Mouse (Mus musculus) E14TG2a.4 (cell line): ENCODE data around the gene Syvn1.

Experiments used
- H3K27me3 ChIP-seq: 2 replicates; pipeline ENCODE4 v1.6.1; 2014; ENCODE audit warnings: low read length, control low read depth; ENCODE audit not compliant: insufficient read depth
- H3K36me3 ChIP-seq: 2 replicates; pipeline ENCODE4 v1.6.1; 2014; ENCODE audit warnings: low read length, control low read depth; ENCODE audit not compliant: insufficient read depth
- H3K4me1 ChIP-seq: replicated peaks from 2 replicates; pipeline ENCODE4 v1.6.1; 2014; ENCODE audit warnings: low read depth, low read length, control low read depth
- H3K4me3 ChIP-seq: replicated peaks from 2 replicates; pipeline ENCODE4 v1.5.1; 2014; ENCODE audit warnings: mild to moderate bottlenecking, low read length
- H3K9me3 ChIP-seq: 2 replicates; pipeline ENCODE4 v1.6.1; 2014; ENCODE audit warnings: low read length, control low read depth
- CTCF ChIP-seq: conservative IDR thresholded peaks from 2 replicates; pipeline ENCODE4 v1.5.1; 2014; ENCODE audit warnings: low read length
- NANOG ChIP-seq: IDR thresholded peaks from 2 replicates; pipeline ENCODE4 v1.6.1; 2014; ENCODE audit warnings: borderline replicate concordance, low read length, mixed read lengths
- POU5F1 ChIP-seq: IDR thresholded peaks from 2 replicates; pipeline ENCODE4 v1.6.1; 2014; ENCODE audit warnings: low read length, borderline replicate concordance

Syvn1 gene

DNA sequence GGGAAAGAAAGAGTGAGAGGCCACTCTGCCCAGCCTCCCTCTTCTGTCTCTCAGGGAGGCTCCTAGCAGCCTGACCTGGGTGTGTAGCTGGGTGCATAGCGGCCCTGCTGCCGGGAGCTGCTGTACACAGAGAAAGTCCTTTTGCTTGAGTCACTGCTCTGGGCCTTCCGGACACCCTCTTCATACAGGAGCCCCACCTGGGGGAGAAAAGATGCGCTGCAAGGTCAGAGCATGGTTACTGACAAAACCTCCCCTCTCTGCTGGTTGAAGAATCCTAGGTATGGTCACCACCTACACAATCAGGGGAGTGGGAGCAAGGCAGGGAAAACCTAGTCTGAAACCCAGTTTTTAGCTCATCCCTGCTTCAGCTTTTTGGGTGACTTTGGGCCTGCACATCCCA is 22.6 kb downstream of the Syvn1 start:
- TF ChIP-seq NANOG = no peak
- TF ChIP-seq POU5F1 = no peak
- TF ChIP-seq CTCF = no peak
- Histone ChIP-seq H3K4me3 (no peak overlapping the region), H3K36me3 (peaks cover 44% of the 10 kb centered on the region), H3K9me3 (no peaks in the 10 kb centered on the region), H3K4me1 (peaks cover 66% of the 10 kb centered on the region), H3K27me3 (no peaks in the 10 kb centered on the region)

GRCm38 (mm10) chr19:6069851-6070250 is 23.5 kb downstream of the Syvn1 start:
- peaks cover 62% of the 10 kb centered on the region for H3K4me1 ChIP-seq
- TF ChIP-seq POU5F1 = no peak
- no peak for TF ChIP-seq NANOG
- TF ChIP-seq CTCF = no peak
- H3K27me3 ChIP-seq = no peaks in the 10 kb centered on the region
- no peaks in the 10 kb centered on the region for H3K9me3 ChIP-seq
- peaks cover 50% of the 10 kb centered on the region for H3K36me3 ChIP-seq
- peak overlapping the region; percentile 79; the same call in 1 of the 2 replicates for H3K4me3 ChIP-seq

DNA sequence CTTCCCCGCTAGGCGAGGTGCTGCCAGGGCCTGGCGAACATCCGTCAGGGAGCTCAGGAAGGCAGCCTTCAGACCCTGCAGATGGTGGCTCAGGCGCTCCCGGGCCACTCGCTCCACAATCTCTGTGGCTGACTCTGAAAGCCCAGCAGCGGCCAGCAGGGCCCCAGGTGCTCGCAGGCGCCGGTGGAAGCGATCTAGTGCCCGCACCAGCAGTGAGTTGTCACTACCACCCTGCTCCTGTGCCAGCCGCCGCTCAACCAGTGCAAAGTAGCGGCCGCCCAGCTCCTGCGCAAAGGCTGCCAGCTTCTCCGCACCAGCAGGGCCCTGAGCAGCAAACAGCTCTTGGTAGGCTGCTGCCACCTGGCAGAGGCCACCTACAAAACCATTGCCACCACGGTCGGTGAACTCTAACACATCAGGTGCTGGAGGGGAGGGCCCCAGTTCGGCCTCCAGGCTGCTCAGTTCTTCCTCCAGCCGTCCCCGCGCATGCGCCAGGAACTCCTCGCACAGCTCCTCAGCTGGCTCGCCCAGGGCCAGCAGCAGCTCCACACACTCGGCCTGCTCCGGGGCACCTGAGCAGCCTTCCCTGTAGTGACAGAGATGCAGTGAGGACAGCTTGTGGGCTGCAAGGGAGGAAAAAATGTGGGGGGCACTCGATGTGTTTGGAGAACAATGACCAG is 24.3 kb downstream of the Syvn1 start:
- Histone ChIP-seq H3K27me3 (no peaks in the 10 kb centered on the region), H3K4me3 (peak overlapping the region; percentile 79)

DNA sequence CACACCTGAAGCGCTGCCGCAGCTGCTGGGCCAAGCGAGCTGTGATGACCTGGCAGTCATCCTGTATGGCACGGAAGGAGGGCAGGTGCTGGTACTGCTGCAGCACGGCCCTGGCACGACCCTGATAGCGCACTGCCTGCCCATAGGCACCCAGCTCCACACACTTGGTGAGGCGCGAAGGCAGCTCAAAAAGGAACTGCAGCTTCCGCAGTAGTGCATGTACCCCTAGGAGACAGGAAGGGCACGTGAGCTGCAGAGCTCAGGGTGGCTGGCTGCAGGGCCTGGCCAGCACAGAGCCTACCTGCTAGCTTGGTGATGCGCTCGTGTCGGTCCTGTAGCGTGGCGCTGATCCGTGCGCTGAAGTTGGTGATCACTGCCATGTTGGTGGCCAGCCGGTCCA is 24.9 kb downstream of the Syvn1 start:
- Histone ChIP-seq H3K27me3 (no peaks in the 10 kb centered on the region), H3K4me3 (peak overlapping the region; percentile 79)
- TF ChIP-seq POU5F1 (no peak), CTCF (no peak), NANOG (no peak)

More for the DNA sequence above, 24.3 kb downstream of the Syvn1 start:
- H3K9me3 ChIP-seq = no peaks in the 10 kb centered on the region
- peaks cover 54% of the 10 kb centered on the region for H3K36me3 ChIP-seq
- H3K4me1 ChIP-seq = peaks cover 62% of the 10 kb centered on the region
- TF ChIP-seq POU5F1 = no peak
- TF ChIP-seq NANOG = no peak
- no peak for TF ChIP-seq CTCF

GRCm38 (mm10) chr19:6073889-6074288 is 27.5 kb downstream of the Syvn1 start:
- Histone ChIP-seq H3K36me3 (peaks cover 56% of the 10 kb centered on the region), H3K9me3 (no peaks in the 10 kb centered on the region), H3K4me3 (no peak overlapping the region), H3K27me3 (no peaks in the 10 kb centered on the region), H3K4me1 (peaks cover 57% of the 10 kb centered on the region)
- TF ChIP-seq CTCF (no peak), POU5F1 (no peak), NANOG (no peak)

More for the DNA sequence above, 24.9 kb downstream of the Syvn1 start:
- Histone ChIP-seq H3K36me3 (peaks cover 54% of the 10 kb centered on the region), H3K4me1 (peaks cover 65% of the 10 kb centered on the region), H3K9me3 (no peaks in the 10 kb centered on the region)

GRCm38 (mm10) chr19:6076564-6077393 is 30.4 kb downstream of the Syvn1 start, which contains the start of gene Vps51:
TSS of gene Vps51 (minus strand) at chr19:6077231.
- Histone ChIP-seq H3K4me1 (peaks cover 43% of the 10 kb centered on the region), H3K4me3 (peak within 1 kb of the TSS; percentile 89)

GRCm38 (mm10) chr19:6079983-6080480 is 33.7 kb downstream of the Syvn1 start, which contains the start of gene Tmem262:
TSS of gene Tmem262 (plus strand) at chr19:6080033.
- no peaks in the 10 kb centered on the region for H3K27me3 ChIP-seq
- TF ChIP-seq POU5F1 (no peak), CTCF (no peak), NANOG (no peak)
- peaks cover 64% of the 10 kb centered on the region for H3K36me3 ChIP-seq
- no peaks in the 10 kb centered on the region for H3K9me3 ChIP-seq
- no peak within 1 kb of the TSS for H3K4me3 ChIP-seq
- peaks cover 57% of the 10 kb centered on the region for H3K4me1 ChIP-seq

More at GRCm38 (mm10) chr19:6076564-6077393, 30.4 kb downstream of the Syvn1 start, which contains the start of gene Vps51:
- TF ChIP-seq NANOG (no peak), POU5F1 (no peak; the same call in 1 of the 2 replicates), CTCF (no peak)
- H3K36me3 ChIP-seq = peaks cover 69% of the 10 kb centered on the region
- no peaks in the 10 kb centered on the region for H3K27me3 ChIP-seq
- no peaks in the 10 kb centered on the region for H3K9me3 ChIP-seq

GRCm38 (mm10) chr19:6082156-6082555 is 35.8 kb downstream of the Syvn1 start, which contains the start of gene Gm28374:
TSS of gene Gm28374 (minus strand) at chr19:6082256.
- no peak within 1 kb of the TSS; the same call in 1 of the 2 replicates for H3K4me3 ChIP-seq
- peaks cover 67% of the 10 kb centered on the region for H3K36me3 ChIP-seq
- H3K4me1 ChIP-seq = peaks cover 63% of the 10 kb centered on the region
- no peaks in the 10 kb centered on the region for H3K27me3 ChIP-seq
- H3K9me3 ChIP-seq = no peaks in the 10 kb centered on the region
- TF ChIP-seq CTCF (no peak), POU5F1 (no peak), NANOG (no peak)
